Mouse (Mus musculus) forebrain, embryonic 16.5 days (tissue): ENCODE results near the gene Mcu. TPM values are rescaled to one million over a fixed set of nuclear protein-coding genes. Genes with fewer than 3 reads are reported as not detected.

Source experiments
- ATAC-seq: fragments of 200-750 bp; cut with Nextera tagmentation; 2 replicates; pipeline ENCODE4 v1.8.0; 2017; ENCODE audit warnings: mild to moderate bottlenecking, moderate library complexity
- H3K27ac ChIP-seq: fragments of 300-500 bp; sonication (generic); 2 replicates; pipeline ENCODE4 v1.5.1; 2014; ENCODE audit warnings: low read length, control low read depth
- H3K27me3 ChIP-seq: fragments of 300-500 bp; sonication (generic); replicated peaks from 2 replicates; pipeline ENCODE4 v1.6.1; 2014; ENCODE audit warnings: low read length; ENCODE audit not compliant: control insufficient read depth, insufficient read depth
- H3K36me3 ChIP-seq: fragments of 300-500 bp; sonication (generic); 2 replicates; pipeline ENCODE4 v1.6.1; 2014; ENCODE audit not compliant: control insufficient read depth, insufficient read depth
- H3K4me1 ChIP-seq: fragments of 300-500 bp; sonication (generic); replicated peaks from 2 replicates; pipeline ENCODE4 v1.6.1; 2014; ENCODE audit warnings: low read length; ENCODE audit not compliant: control insufficient read depth, insufficient read depth
- H3K4me2 ChIP-seq: fragments of 300-500 bp; sonication (generic); 2 replicates; pipeline ENCODE4 v1.6.1; 2014; ENCODE audit warnings: mild to moderate bottlenecking, low read length, control low read depth
- H3K4me3 ChIP-seq: fragments of 300-500 bp; sonication (generic); replicated peaks from 2 replicates; pipeline ENCODE4 v1.5.1; 2014; ENCODE audit warnings: mild to moderate bottlenecking, low read length, control low read depth
- H3K9ac ChIP-seq: fragments of 300-500 bp; sonication (generic); replicated peaks from 2 replicates; pipeline ENCODE4 v1.6.1; 2014; ENCODE audit warnings: low read depth, low read length, control low read depth
- H3K9me3 ChIP-seq: fragments of 300-500 bp; sonication (generic); 2 replicates; pipeline ENCODE4 v1.6.1; 2016; ENCODE audit warnings: low read length; ENCODE audit not compliant: control insufficient read depth
- WGBS: fragments of 180-500 bp; shearing (Covaris S2); extraction: QIAGEN DNeasy Blood & Tissue Kit; methylation state at CpG from one replicate; pipeline ENCODE4 v1.1.7; 2014; 5-methylcytosine and 5-hydroxymethylcytosine counted together
- polyA plus RNA-seq: library from polyadenylated mRNA; unstranded; fragments of >200 nt; fragmentation: Nextera tagmentation; extraction: Ambion mirVana; gene quantifications from 2 replicates; pipeline ENCODE4 v1.2.1, GENCODE M21; 2015

The Mcu gene
- 26.3 and 27.3 TPM in 2 replicates for polyA plus RNA-seq

- Histone ChIP-seq H3K9me3 (no peaks in the 10 kb centered on the region), H3K4me1 (peaks cover 21% of the 10 kb centered on the region), H3K4me2 (peak within 1 kb of the TSS; percentile 78), H3K4me3 (peak within 1 kb of the TSS; percentile 92), H3K9ac (peak within 1 kb of the TSS; percentile 94), H3K27me3 (no peaks in the 10 kb centered on the region), H3K36me3 (no peaks in the 10 kb centered on the region), H3K27ac (peak within 1 kb of the TSS; percentile 85)
- WGBS = 0% methylated on average over 31 of the region's 36 CpGs
- ATAC-seq = peak; percentile 100
Measured at GRCm38 (mm10) chr10:59616522-59616921, at the start of gene Mcu. Gene Mcu (minus strand): TSS chr10:59616692.

DNA sequence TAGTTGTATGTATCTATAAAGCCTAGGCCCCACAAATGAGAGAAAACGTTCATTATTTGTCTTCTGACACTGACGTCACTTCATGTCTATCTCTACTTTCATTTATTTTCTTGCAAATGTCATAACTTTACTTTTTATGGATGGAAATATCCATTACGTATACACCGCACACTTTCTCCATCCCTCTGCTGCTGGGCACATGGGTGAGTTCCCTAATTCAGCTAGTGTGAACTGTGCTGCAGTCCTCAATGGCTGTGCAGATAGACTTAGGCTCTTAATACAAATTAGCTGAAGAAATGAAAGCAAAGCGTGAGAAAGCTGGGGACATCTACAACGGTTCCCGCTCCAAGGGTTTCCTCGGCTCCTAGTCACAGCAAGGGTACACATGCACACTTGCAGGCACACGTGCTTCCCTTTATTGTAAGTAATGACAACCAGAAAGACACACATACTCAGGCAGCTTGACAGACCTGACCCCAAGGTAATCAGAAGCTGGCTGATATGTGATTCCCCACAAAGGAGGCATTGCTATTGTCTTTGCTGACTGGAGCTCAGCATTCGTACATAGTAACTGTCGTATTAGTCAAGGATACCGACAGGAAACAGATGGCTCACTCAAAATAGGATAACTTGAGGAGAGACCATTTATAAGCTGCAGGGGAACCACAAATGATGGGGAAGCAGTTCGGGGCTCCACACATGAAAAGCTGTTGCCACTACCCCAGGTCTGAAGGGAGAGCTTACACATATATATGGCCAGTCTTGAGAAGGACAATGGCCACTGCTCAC lies 49.2 kb upstream of the Mcu start:
- Histone ChIP-seq H3K27me3 (no peaks in the 10 kb centered on the region), H3K9me3 (no peaks in the 10 kb centered on the region), H3K36me3 (no peaks in the 10 kb centered on the region), H3K4me2 (no peak overlapping the region), H3K4me3 (no peak overlapping the region), H3K9ac (no peak overlapping the region), H3K27ac (no peak overlapping the region), H3K4me1 (peaks cover 10% of the 10 kb centered on the region; the same call in 1 of the 2 replicates)
- ATAC-seq = no peak
- 69% methylated on average over 13 of the region's 13 CpGs for WGBS

DNA sequence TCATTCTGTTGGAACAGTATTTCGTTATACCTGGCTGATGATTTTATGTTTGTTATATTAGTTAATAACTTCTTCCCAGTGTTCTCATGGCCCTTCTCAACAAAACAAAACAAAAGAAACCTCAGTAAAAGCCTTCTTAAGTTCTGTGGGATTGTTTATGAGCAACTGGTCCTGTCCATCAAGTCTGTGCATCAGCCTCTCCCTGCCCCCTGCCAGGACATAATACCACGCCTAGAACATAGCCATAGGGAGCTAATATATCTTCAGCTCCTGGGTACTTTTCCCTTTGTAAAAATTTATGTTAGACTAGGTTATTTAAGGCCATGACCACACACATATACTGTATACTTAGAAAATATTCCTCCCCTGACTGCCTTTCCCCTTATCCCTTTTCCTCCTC lies 48.3 kb upstream of the Mcu start:
- no peak overlapping the region for H3K4me2 ChIP-seq
- WGBS = 68% methylated on average over 2 of the region's 2 CpGs
- H3K4me1 ChIP-seq = peaks cover 10% of the 10 kb centered on the region; the same call in 1 of the 2 replicates
- no peak overlapping the region for H3K4me3 ChIP-seq
- no peaks in the 10 kb centered on the region for H3K36me3 ChIP-seq
- H3K27ac ChIP-seq = no peak overlapping the region
- no peaks in the 10 kb centered on the region for H3K27me3 ChIP-seq
- no peak overlapping the region for H3K9ac ChIP-seq
- ATAC-seq = no peak
- peaks cover 4% of the 10 kb centered on the region; the same call in 1 of the 2 replicates for H3K9me3 ChIP-seq

GRCm38 (mm10) chr10:59656799-59657198 lies 40.3 kb upstream of the Mcu start:
- Histone ChIP-seq H3K27me3 (no peaks in the 10 kb centered on the region), H3K4me2 (no peak overlapping the region), H3K9ac (no peak overlapping the region), H3K4me1 (no peaks in the 10 kb centered on the region), H3K36me3 (no peaks in the 10 kb centered on the region), H3K27ac (no peak overlapping the region), H3K9me3 (peaks cover 4% of the 10 kb centered on the region; the same call in 1 of the 2 replicates), H3K4me3 (no peak overlapping the region)
- ATAC-seq = no peak
- WGBS = 76% methylated on average over 13 of the region's 13 CpGs

DNA sequence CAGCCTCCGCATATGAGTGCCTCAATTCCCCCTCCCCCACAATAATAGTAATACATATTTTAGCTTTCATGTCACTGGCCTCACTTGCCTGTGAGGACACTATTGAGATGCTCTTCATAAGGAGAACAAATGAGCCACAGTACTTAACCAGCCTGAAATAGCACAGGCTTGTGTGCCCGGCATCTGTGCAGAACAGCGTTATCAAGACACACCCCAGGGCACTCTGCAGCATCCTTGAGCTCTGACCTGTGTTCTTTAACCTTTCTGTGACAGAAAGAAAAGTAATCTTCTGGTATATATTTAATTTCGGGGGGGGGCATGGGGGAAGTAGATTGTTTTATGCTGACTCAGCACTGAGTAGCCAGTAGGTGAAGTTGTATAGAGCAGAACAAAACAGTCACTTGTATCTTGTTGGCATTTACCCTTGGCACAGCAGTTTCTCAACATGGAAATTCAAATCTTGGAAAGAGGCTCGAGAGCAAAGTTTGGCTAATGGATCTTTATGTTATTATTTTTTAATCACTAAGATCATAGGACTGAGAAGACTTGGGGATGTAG lies 30.4 kb upstream of the Mcu start:
- 91% methylated on average over 5 of the region's 5 CpGs for WGBS

GRCm38 (mm10) chr10:59645153-59645552 lies 28.7 kb upstream of the Mcu start:
- ATAC-seq = no peak
- H3K4me3 ChIP-seq = no peak overlapping the region
- H3K9me3 ChIP-seq = no peaks in the 10 kb centered on the region
- 95% methylated on average over 4 of the region's 4 CpGs for WGBS
- no peak overlapping the region for H3K27ac ChIP-seq
- H3K4me1 ChIP-seq = no peaks in the 10 kb centered on the region
- no peaks in the 10 kb centered on the region for H3K27me3 ChIP-seq
- H3K36me3 ChIP-seq = no peaks in the 10 kb centered on the region
- H3K9ac ChIP-seq = no peak overlapping the region
- H3K4me2 ChIP-seq = no peak overlapping the region

More for the DNA sequence above, 30.4 kb upstream of the Mcu start:
- H3K4me2 ChIP-seq = no peak overlapping the region
- ATAC-seq = no peak
- H3K36me3 ChIP-seq = no peaks in the 10 kb centered on the region
- H3K4me3 ChIP-seq = no peak overlapping the region
- no peaks in the 10 kb centered on the region for H3K4me1 ChIP-seq
- no peaks in the 10 kb centered on the region for H3K9me3 ChIP-seq
- H3K27me3 ChIP-seq = no peaks in the 10 kb centered on the region
- no peak overlapping the region for H3K9ac ChIP-seq
- H3K27ac ChIP-seq = no peak overlapping the region

DNA sequence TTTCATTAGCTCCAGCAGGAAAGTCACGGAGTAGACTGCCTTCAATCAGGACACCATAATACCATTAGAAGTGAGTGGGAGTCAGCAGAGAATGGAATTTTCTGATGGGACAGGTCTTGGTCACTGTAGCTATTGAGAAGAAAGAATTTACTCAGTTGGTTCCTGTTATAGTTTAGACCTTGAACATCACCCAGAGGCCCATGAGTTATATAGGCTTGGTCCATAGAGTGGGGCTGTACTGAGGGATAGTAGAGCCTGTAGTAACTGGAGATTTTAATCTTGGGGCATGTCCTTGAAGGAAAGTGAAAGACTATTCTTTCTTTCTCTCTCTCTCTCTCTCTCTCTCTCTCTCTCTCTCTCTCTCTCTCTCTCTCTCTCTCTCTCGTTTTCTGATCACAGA lies 28.2 kb upstream of the Mcu start:
- Histone ChIP-seq H3K9ac (no peak overlapping the region), H3K4me1 (no peaks in the 10 kb centered on the region), H3K9me3 (no peaks in the 10 kb centered on the region), H3K27ac (no peak overlapping the region), H3K4me2 (no peak overlapping the region), H3K4me3 (no peak overlapping the region), H3K36me3 (no peaks in the 10 kb centered on the region), H3K27me3 (no peaks in the 10 kb centered on the region)
- 65% methylated on average over 2 of the region's 2 CpGs for WGBS
- ATAC-seq = no peak

DNA sequence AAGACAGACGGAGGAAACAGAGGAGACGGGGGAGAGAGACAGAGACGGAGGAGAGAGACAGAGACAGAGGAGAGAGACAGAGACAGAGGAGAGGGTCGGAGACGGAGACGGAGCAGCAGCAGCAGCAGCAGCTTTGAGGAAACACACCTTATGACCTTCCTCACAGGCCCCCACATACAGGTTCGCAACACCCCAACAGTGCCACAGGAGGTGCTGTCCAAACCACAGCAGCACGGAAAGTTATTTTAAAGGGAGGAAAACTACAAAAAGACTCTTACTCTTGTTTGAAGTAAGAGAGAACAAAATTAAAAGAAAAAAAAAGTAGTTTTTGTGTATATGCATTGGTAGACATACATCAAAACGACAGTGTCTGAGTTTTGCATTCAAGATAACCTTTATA lies 27.2 kb upstream of the Mcu start:
- no peak for ATAC-seq
- H3K27me3 ChIP-seq = no peaks in the 10 kb centered on the region

GRCm38 (mm10) chr10:59642659-59643377 lies 26.3 kb upstream of the Mcu start:
- no peaks in the 10 kb centered on the region for H3K4me1 ChIP-seq
- no peak overlapping the region for H3K4me3 ChIP-seq
- H3K36me3 ChIP-seq = no peaks in the 10 kb centered on the region
- H3K27me3 ChIP-seq = no peaks in the 10 kb centered on the region
- 68% methylated on average over 8 of the region's 8 CpGs for WGBS
- no peaks in the 10 kb centered on the region for H3K9me3 ChIP-seq
- H3K27ac ChIP-seq = no peak overlapping the region
- ATAC-seq = no peak
- H3K4me2 ChIP-seq = no peak overlapping the region
- no peak overlapping the region for H3K9ac ChIP-seq

More for the DNA sequence above, 27.2 kb upstream of the Mcu start:
- no peak overlapping the region for H3K9ac ChIP-seq
- no peaks in the 10 kb centered on the region for H3K4me1 ChIP-seq
- H3K36me3 ChIP-seq = no peaks in the 10 kb centered on the region
- H3K4me3 ChIP-seq = no peak overlapping the region
- H3K27ac ChIP-seq = no peak overlapping the region
- WGBS = 86% methylated on average over 9 of the region's 9 CpGs
- no peak overlapping the region for H3K4me2 ChIP-seq
- no peaks in the 10 kb centered on the region for H3K9me3 ChIP-seq
